Mouse (Mus musculus) hindbrain, embryonic 12.5 days (tissue): ENCODE results near the gene Cap1. TPM values are rescaled to one million over a fixed set of nuclear protein-coding genes. Genes with fewer than 3 reads are reported as not detected.

ENCODE experiments used
- ATAC-seq: fragments of 200-750 bp; cut with Nextera tagmentation; 2 replicates; pipeline ENCODE4 v1.8.0; 2017; ENCODE audit warnings: moderate TSS enrichment; ENCODE audit not compliant: low FRiP score
- H3K27ac ChIP-seq: fragments of 300-500 bp; sonication (generic); 2 replicates; pipeline ENCODE4 v1.5.1; 2016; ENCODE audit warnings: mild to moderate bottlenecking
- H3K27me3 ChIP-seq: fragments of 300-500 bp; sonication (generic); 2 replicates; pipeline ENCODE4 v1.6.1; 2016; ENCODE audit warnings: mild to moderate bottlenecking
- H3K36me3 ChIP-seq: fragments of 300-500 bp; sonication (generic); 2 replicates; pipeline ENCODE4 v1.6.1; 2016; ENCODE audit warnings: mild to moderate bottlenecking
- H3K4me1 ChIP-seq: fragments of 300-500 bp; sonication (generic); 2 replicates; pipeline ENCODE4 v1.6.1; 2016
- H3K4me2 ChIP-seq: fragments of 300-500 bp; sonication (generic); replicated peaks from 2 replicates; pipeline ENCODE4 v1.6.1; 2016; ENCODE audit warnings: mild to moderate bottlenecking
- H3K4me3 ChIP-seq: fragments of 300-500 bp; sonication (generic); 2 replicates; pipeline ENCODE4 v1.5.1; 2016; ENCODE audit warnings: mild to moderate bottlenecking
- H3K9ac ChIP-seq: fragments of 300-500 bp; sonication (generic); 2 replicates; pipeline ENCODE4 v1.6.1; 2016; ENCODE audit warnings: mild to moderate bottlenecking, moderate library complexity
- H3K9me3 ChIP-seq: fragments of 300-500 bp; sonication (generic); replicated peaks from 2 replicates; pipeline ENCODE4 v1.6.1; 2016; ENCODE audit warnings: mild to moderate bottlenecking
- WGBS: fragments of 180-500 bp; shearing (Covaris S2); methylation state at CpG from one replicate; pipeline ENCODE4 v1.1.7; 2016; 5-methylcytosine and 5-hydroxymethylcytosine counted together
- polyA plus RNA-seq: library from polyadenylated mRNA; unstranded; fragments of >200 nt; fragmentation: Nextera tagmentation; extraction: Ambion mirVana; gene quantifications from 2 replicates; pipeline ENCODE4 v1.2.1, GENCODE M21; 2016

The Cap1 gene
- polyA plus RNA-seq, 1 experiment from 2014 or later: 55.6 TPM

DNA sequence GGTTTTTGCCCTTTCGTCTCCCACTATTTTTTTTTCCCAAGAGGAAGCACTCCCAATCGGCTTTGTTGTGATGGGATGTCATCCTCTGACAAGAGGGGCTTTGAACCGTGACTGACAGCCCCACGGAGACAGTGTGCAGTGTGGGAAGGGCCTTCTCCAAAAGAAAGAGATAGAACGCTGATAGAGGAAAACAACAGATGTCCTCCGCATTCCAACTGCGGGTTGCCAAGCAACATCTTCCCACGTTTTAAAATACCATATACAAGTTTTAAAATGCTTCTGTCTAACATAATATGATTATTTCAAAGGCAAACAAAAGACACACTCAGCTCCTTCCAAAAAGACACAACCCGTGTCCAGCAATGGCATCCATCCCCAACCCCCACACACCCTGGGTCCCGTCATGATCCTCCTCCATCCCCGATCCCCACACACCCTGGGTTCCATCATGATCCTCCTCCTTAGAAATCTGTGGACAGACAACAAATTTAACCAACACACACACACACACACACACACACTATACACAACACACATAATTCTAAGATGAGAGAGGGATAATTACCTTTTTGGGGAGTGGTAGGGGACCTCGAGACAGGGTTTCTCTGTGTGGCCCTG, 23.8 kb upstream of the Cap1 start:
- Histone ChIP-seq H3K9ac (no peak overlapping the region), H3K4me2 (peak overlapping the region; percentile 24), H3K4me1 (peaks cover 10% of the 10 kb centered on the region), H3K27me3 (no peaks in the 10 kb centered on the region), H3K36me3 (no peaks in the 10 kb centered on the region), H3K27ac (no peak overlapping the region; the same call in 1 of the 2 replicates), H3K9me3 (0 out of 2 replicates have a peak, but pooled peaks cover 5% of the 10 kb centered on the region), H3K4me3 (no peak overlapping the region)
- 30% methylated on average over 12 of the region's 12 CpGs for WGBS
- peak; percentile 90 for ATAC-seq

DNA sequence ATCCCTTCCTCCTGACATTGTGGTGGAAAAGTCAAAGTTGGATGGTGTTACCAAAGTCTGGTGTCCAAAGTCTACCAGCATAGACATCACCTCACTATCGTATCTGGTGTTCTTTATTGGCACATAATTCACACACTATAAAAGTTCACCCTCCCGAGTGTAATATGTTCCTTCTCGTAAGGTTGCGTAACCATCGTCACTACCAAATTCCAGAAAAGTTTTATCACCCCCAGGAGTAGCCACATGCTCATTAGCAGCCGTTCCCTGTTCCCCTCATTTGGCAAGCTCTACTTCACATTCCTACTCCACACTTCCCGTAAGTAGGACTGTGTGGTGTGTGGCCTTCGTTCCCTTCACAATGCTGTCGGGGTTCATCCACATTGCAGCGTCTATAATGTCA, 19.5 kb upstream of the Cap1 start:
- Histone ChIP-seq H3K9ac (no peak overlapping the region), H3K36me3 (no peaks in the 10 kb centered on the region), H3K9me3 (no peaks in the 10 kb centered on the region), H3K4me3 (no peak overlapping the region), H3K4me1 (peaks cover 10% of the 10 kb centered on the region), H3K27ac (no peak overlapping the region), H3K4me2 (no peak overlapping the region), H3K27me3 (no peaks in the 10 kb centered on the region)
- ATAC-seq: no peak
- 92% methylated on average over 10 of the region's 10 CpGs for WGBS

DNA sequence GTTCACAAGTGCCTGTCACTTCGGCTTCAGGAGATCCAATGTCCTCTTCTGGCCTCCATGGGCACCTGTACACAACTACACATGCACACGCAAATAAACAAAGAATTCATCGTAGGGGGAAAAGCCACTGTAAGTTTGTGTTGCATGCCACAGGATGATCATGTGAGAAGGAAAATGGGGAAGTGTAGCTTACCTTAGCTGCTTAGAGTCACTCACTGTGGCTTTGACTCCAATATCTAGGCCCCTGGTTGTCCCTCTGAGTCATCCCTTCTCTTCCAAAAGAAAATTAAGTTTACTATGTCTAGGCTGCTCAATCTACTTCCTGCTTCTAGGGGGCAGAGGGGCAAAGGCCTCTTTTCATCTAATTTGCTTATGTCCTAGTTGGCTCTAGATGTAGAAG, 17.9 kb upstream of the Cap1 start:
- ATAC-seq: no peak
- Histone ChIP-seq H3K4me3 (no peak overlapping the region), H3K27me3 (no peaks in the 10 kb centered on the region), H3K4me1 (peaks cover under 1% of the 10 kb centered on the region), H3K9ac (no peak overlapping the region), H3K4me2 (no peak overlapping the region), H3K9me3 (no peaks in the 10 kb centered on the region), H3K27ac (no peak overlapping the region), H3K36me3 (no peaks in the 10 kb centered on the region)
- WGBS: 92% methylated on average over 3 of the region's 3 CpGs

DNA sequence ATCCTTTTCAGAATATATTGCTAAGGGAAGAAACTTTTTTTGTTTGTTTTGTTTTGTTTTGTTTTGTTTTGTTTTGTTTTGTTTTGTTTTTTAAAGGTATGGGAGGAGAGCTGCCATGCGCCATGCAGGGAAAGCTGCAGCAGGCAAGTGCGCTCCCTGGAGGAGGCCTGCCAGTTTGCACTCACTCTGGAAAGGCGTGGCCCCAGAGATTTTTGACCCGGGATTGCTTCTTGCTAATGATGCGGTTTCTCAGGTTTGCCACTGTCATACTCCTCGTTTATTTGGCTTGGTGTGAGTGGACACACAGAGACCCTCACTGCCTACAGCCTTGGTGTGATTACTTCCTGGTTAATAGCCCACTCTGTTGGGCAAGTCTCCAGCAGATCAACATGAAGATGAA, 16.3 kb upstream of the Cap1 start:
- no peak overlapping the region for H3K27ac ChIP-seq
- H3K9me3 ChIP-seq: no peaks in the 10 kb centered on the region
- no peaks in the 10 kb centered on the region for H3K27me3 ChIP-seq
- 23% methylated on average over 6 of the region's 6 CpGs for WGBS
- no peak for ATAC-seq
- H3K4me2 ChIP-seq: no peak overlapping the region
- H3K4me3 ChIP-seq: no peak overlapping the region
- no peaks in the 10 kb centered on the region for H3K36me3 ChIP-seq
- no peaks in the 10 kb centered on the region for H3K4me1 ChIP-seq
- H3K9ac ChIP-seq: no peak overlapping the region

DNA sequence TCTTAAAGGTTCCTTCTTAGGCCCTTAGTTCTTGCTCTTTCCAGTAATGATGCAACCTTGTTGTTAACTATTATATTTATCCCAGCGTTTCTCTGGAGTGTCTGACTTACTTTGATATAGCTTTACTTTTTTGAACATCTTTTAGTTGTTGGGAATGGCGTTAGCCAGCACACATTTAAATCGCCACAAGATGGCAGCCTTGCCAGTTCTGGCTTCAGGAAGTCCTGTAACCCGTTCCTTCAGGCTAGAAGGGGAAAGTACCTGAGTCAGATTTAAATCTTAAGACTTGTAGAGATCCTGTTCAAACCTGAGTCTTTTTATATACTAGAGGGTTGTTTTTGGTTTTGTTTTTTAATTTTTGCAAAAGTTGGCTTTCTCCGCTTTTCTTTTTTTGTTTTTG, 12.5 kb upstream of the Cap1 start:
- H3K4me2 ChIP-seq: no peak overlapping the region
- WGBS: 13% methylated on average over 5 of the region's 5 CpGs
- H3K4me1 ChIP-seq: no peaks in the 10 kb centered on the region
- ATAC-seq: no peak
- H3K27ac ChIP-seq: no peak overlapping the region
- H3K27me3 ChIP-seq: no peaks in the 10 kb centered on the region
- no peaks in the 10 kb centered on the region for H3K36me3 ChIP-seq
- no peaks in the 10 kb centered on the region for H3K9me3 ChIP-seq
- H3K4me3 ChIP-seq: no peak overlapping the region
- no peak overlapping the region for H3K9ac ChIP-seq

DNA sequence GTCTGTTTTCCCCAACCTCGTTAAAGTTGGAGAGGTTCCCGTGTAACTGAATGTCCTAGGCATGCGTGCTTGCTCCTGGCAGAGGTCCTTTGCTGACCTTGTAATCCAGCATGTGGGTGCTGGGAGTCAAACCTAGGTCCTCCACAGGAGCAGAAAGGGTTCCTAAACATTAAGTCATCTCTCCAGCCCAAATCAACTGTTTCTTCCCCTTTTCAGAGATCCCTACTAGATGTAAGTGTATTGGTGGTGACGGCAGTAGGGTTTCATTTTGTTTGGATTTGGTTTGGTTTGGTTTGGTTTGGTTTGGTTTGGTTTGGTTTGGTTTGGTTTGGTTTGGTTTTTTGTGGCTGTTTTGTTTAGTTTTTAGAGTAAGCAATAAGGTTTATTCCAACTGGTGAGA, 11.9 kb upstream of the Cap1 start:
- ATAC-seq: no peak
- no peaks in the 10 kb centered on the region for H3K4me1 ChIP-seq
- no peak overlapping the region for H3K4me3 ChIP-seq
- no peaks in the 10 kb centered on the region for H3K36me3 ChIP-seq
- no peak overlapping the region for H3K27ac ChIP-seq
- H3K9ac ChIP-seq: no peak overlapping the region
- H3K27me3 ChIP-seq: no peaks in the 10 kb centered on the region
- no peak overlapping the region for H3K4me2 ChIP-seq
- WGBS: 83% methylated on average over 4 of the region's 4 CpGs
- H3K9me3 ChIP-seq: no peaks in the 10 kb centered on the region

DNA sequence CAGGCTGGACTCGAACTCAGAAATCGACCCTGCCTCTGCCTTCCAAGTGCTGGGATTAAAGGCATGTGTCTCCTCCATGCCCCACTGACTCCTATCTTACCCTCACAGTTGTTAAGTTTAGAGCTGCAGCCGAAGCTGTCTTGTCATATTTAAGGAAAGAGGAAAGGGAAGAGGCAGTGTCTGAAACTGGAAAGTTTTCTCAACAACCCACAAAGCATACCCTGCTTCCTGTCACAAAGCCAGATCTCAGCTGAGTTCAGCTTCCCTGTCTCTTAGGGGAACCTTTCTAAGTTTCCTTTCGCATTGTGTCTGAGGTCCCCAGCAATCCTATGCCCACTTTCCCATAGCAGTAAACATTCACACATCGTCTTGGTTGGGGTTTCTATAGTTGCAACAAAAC, 6.3 kb upstream of the Cap1 start:
- WGBS: 76% methylated on average over 5 of the region's 5 CpGs
- H3K27me3 ChIP-seq: no peaks in the 10 kb centered on the region
- H3K4me3 ChIP-seq: no peak overlapping the region
- H3K27ac ChIP-seq: no peak overlapping the region
- H3K9me3 ChIP-seq: no peaks in the 10 kb centered on the region
- ATAC-seq: no peak
- no peak overlapping the region for H3K9ac ChIP-seq
- H3K36me3 ChIP-seq: no peaks in the 10 kb centered on the region
- H3K4me1 ChIP-seq: peaks cover 12% of the 10 kb centered on the region
- H3K4me2 ChIP-seq: no peak overlapping the region

DNA sequence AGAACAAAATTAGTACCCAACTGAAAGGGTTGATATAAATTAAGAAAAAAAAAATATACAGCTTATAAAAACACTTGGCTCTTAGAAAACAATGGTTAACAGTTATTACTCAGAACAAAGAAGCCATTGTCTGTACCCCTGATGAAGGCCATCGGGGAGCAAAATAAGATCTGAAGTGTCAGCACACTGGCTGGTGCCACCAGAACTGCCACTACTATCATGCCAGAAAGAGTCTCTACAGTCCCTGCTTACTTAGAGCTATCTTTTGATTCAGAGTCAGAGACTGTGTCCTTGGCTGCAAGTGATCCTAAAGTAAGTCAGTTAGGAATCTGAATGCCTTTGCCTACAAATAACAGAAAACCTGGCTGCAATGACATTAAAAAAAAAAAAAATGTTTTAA, 5.7 kb upstream of the Cap1 start:
- no peak for ATAC-seq
- Histone ChIP-seq H3K4me1 (peaks cover 16% of the 10 kb centered on the region), H3K4me3 (no peak overlapping the region), H3K36me3 (no peaks in the 10 kb centered on the region), H3K9ac (no peak overlapping the region), H3K27ac (peak overlapping the region; percentile 41), H3K27me3 (no peaks in the 10 kb centered on the region), H3K4me2 (no peak overlapping the region), H3K9me3 (no peaks in the 10 kb centered on the region)
- 22% methylated on average over 1 of the region's 1 CpGs for WGBS

DNA sequence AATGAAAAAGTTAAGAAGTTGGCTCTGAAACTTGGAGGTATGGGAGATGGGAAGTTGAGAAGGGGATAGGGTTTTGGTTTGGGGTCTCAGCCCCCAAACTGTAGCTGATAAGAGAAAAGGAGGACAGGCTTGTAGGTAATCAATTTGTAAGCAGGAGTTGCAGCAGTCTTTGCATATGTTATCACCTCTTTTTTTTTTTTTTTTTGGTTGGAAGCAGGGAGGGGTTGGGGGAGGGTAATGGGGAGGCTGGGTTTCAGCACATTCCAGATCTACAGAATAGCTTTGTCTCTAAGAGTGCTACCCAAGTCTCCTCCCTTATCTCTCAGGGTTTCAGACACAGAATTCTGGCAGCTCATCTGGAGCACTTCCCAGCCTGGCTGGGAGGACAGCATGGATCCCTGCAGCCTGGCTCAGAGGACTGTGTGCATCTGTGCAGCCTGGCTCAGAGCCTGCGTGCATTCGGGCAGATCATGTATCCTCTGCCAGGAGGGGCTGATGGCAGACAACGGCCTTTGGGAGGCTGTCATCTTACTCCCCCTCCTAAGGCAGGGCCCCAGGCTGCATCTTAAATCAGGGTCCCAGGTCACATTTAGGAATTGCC, 5.1 kb upstream of the Cap1 start:
- H3K9me3 ChIP-seq: no peaks in the 10 kb centered on the region
- H3K9ac ChIP-seq: no peak overlapping the region

DNA sequence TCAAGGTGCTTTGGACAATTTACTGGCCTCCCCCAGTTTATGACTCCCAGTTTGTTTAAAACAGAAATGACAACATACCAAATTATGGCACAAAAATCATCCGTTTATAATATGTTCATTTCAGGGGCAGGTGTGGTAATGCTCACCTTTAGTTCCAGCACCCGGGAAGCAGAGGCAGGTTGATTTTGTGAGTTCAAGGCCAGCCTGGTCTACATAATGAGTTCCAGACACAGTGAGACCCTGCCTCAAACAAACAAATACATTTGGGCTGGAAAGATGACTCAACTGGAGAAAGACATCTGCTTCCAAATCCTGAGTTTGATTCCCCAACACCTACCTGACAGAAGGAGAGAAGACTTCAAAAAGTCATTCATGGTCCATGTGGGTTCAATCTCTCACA, 1.5 kb upstream of the Cap1 start:
- 74% methylated on average over 2 of the region's 2 CpGs for WGBS
- H3K4me3 ChIP-seq: no peak overlapping the region

More for the DNA sequence above, 5.1 kb upstream of the Cap1 start:
- Histone ChIP-seq H3K36me3 (no peaks in the 10 kb centered on the region), H3K27ac (peak overlapping the region; percentile 55), H3K27me3 (no peaks in the 10 kb centered on the region), H3K4me2 (no peak overlapping the region), H3K4me1 (peaks cover 16% of the 10 kb centered on the region), H3K4me3 (no peak overlapping the region)
- ATAC-seq: peak; percentile 55
- WGBS: 12% methylated on average over 3 of the region's 3 CpGs

DNA sequence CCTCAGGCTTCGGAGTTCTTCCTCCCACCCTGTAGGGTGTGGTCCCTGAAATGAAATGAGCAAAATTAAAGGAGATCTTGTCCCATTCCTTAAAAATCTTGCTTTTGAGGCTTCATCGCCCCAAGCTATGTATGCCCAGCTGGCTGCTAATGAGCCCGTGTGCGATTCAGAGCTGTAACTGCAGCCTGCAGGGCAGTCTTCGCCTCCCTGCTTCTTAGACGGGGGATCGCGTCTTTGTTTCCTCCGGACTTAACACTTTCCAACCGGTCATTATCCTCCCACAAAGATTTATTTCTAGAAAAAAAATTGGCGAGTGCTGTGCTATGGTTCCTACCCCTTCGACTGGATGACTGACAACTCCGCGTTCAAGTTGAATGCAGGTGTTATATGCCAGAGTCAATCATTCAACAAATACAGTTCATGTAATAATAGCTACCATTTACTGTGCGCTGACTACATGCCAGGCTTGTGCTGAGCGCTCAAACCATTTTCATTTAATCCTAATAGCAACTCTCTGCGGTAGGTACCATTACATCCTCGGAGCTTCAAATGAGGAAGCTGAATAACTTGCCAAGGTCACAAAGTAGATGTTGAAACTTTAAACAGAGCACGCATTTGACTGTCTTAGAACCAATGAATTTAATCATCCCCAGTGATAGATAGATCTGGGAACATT, 861 bp upstream of the Cap1 start:
- H3K9me3 ChIP-seq: no peaks in the 10 kb centered on the region
- 6% methylated on average over 19 of the region's 19 CpGs for WGBS
- peak overlapping the region; percentile 100 for H3K27ac ChIP-seq
- H3K27me3 ChIP-seq: no peaks in the 10 kb centered on the region
- ATAC-seq: 0 out of 2 replicates have a peak, but pooled peaks have one; percentile 0
- H3K4me2 ChIP-seq: peak overlapping the region; percentile 74
- no peaks in the 10 kb centered on the region for H3K36me3 ChIP-seq
- H3K4me3 ChIP-seq: peak overlapping the region; percentile 84
- H3K9ac ChIP-seq: peak overlapping the region; percentile 76
- peaks cover 34% of the 10 kb centered on the region for H3K4me1 ChIP-seq

More for the DNA sequence above, 1.5 kb upstream of the Cap1 start:
- Histone ChIP-seq H3K9me3 (no peaks in the 10 kb centered on the region), H3K9ac (no peak overlapping the region), H3K27ac (peak overlapping the region; percentile 100), H3K36me3 (no peaks in the 10 kb centered on the region), H3K4me2 (peak overlapping the region; percentile 74), H3K27me3 (no peaks in the 10 kb centered on the region), H3K4me1 (peaks cover 34% of the 10 kb centered on the region)
- ATAC-seq: no peak

DNA sequence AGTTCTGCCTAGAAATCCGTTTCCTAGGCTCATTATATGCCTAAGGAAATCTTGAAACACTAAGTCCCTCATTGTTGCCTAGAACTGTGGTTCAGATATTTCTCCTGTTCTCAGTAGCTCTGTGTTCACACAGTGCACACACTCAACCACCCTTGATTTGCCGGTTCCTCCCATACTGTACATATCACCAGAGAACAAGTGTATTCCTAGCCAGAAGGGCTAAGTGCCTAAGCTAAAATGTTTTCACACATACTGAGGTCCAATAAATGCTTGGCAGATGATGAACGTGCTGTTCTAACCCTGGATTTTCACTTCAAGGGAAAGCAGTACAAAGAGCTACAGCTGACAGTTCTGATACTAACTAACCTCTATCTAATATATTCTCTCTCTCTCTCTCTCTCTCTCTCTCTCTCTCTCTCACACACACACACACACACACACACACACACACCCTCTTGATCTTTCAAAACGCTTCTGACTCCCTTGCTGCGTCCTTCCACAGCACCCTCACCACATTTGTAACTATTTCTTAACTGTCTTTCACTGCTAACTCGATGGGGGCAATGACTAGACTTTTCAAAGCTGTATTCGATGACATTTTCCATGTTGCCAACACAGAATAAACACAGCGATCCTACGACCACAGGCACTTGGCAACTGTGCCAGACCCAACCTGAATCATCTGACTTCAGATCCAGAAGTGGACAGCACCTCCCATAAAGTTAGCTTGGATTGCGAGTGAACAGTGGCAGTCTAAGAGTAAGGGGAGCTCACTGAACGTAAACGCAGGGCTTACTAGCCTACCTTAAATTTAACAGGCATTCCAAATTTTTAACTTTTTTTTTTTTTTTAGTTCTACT, 1.1 kb downstream of the Cap1 start:
- 55% methylated on average over 12 of the region's 12 CpGs for WGBS
- ATAC-seq: no peak
- Histone ChIP-seq H3K27ac (no peak overlapping the region), H3K9me3 (no peaks in the 10 kb centered on the region), H3K27me3 (no peaks in the 10 kb centered on the region), H3K4me2 (peak overlapping the region; percentile 74), H3K9ac (peak overlapping the region; percentile 84), H3K4me3 (peak overlapping the region; percentile 84), H3K36me3 (no peaks in the 10 kb centered on the region), H3K4me1 (peaks cover 24% of the 10 kb centered on the region)
